Mouse (Mus musculus) forebrain, embryonic 14.5 days (tissue): ENCODE results near the gene Dnajb12. TPM values are rescaled to one million over a fixed set of nuclear protein-coding genes. Genes with fewer than 3 reads are reported as not detected.

ENCODE experiments used
- ATAC-seq: fragments of 200-750 bp; cut with Nextera tagmentation; 2 replicates; pipeline ENCODE4 v1.8.0; 2017; ENCODE audit warnings: mild to moderate bottlenecking, moderate library complexity
- DNase-seq: peaks from one replicate; pipeline ENCODE4 v3.0.0-alpha.2; 2015; ENCODE audit warnings: low spot score
- H3K27ac ChIP-seq: fragments of 300-500 bp; sonication (generic); 2 replicates; pipeline ENCODE4 v1.5.1; 2014; ENCODE audit warnings: low read depth, mild to moderate bottlenecking, control low read depth, low read length, moderate library complexity
- H3K27me3 ChIP-seq: fragments of 300-500 bp; sonication (generic); replicated peaks from 2 replicates; pipeline ENCODE4 v1.6.1; 2014; ENCODE audit warnings: low read length, control low read depth, mixed read lengths; ENCODE audit not compliant: control insufficient read depth, insufficient read depth
- H3K36me3 ChIP-seq: fragments of 300-500 bp; sonication (generic); 2 replicates; pipeline ENCODE4 v1.6.1; 2014; ENCODE audit warnings: low read length, control low read depth; ENCODE audit not compliant: control insufficient read depth, insufficient read depth
- H3K4me1 ChIP-seq: fragments of 300-500 bp; sonication (generic); 2 replicates; pipeline ENCODE4 v1.6.1; 2014; ENCODE audit warnings: antibody characterized with exemption, low read length, control low read depth; ENCODE audit not compliant: control insufficient read depth, insufficient read depth
- H3K4me2 ChIP-seq: fragments of 300-500 bp; sonication (generic); 2 replicates; pipeline ENCODE4 v1.6.1; 2014; ENCODE audit warnings: mild to moderate bottlenecking, control low read depth, low read length
- H3K4me3 ChIP-seq: fragments of 300-500 bp; sonication (generic); 2 replicates; pipeline ENCODE4 v1.5.1; 2014; ENCODE audit warnings: low read depth, low read length, control low read depth
- H3K9ac ChIP-seq: fragments of 300-500 bp; sonication (generic); 2 replicates; pipeline ENCODE4 v1.6.1; 2014; ENCODE audit warnings: mild to moderate bottlenecking, low read length, control low read depth, moderate library complexity
- H3K9me3 ChIP-seq: fragments of 300-500 bp; sonication (generic); replicated peaks from 2 replicates; pipeline ENCODE4 v1.6.1; 2016; ENCODE audit warnings: low read length, control low read depth, mixed read lengths; ENCODE audit not compliant: control insufficient read depth
- WGBS: fragments of 180-500 bp; shearing (Covaris S2); extraction: QIAGEN DNeasy Blood & Tissue Kit; methylation state at CpG from one replicate; pipeline ENCODE4 v1.1.7; 2014; 5-methylcytosine and 5-hydroxymethylcytosine counted together
- polyA plus RNA-seq: library from polyadenylated mRNA; unstranded; fragments of >200 nt; fragmentation: Nextera tagmentation; extraction: Ambion mirVana; gene quantifications from 2 replicates; pipeline ENCODE4 v1.2.1, GENCODE M21; 2014

Dnajb12 gene
- polyA plus RNA-seq, 1 experiment from 2014 or later = 18.8 TPM

GRCm38 (mm10) chr10:59945416-59945815, 66.1 kb downstream of the Dnajb12 start:
- Histone ChIP-seq H3K36me3 (0 out of 2 replicates have a peak, but pooled peaks cover 5% of the 10 kb centered on the region), H3K27ac (no peak overlapping the region), H3K4me2 (no peak overlapping the region), H3K9me3 (no peaks in the 10 kb centered on the region), H3K27me3 (no peaks in the 10 kb centered on the region), H3K4me3 (no peak overlapping the region), H3K4me1 (peaks cover 27% of the 10 kb centered on the region), H3K9ac (no peak overlapping the region)
- no peak for ATAC-seq
- 89% methylated on average over 3 of the region's 3 CpGs for WGBS
- no peak for DNase-seq

GRCm38 (mm10) chr10:59946362-59946761, 67.0 kb downstream of the Dnajb12 start:
- 91% methylated on average over 5 of the region's 5 CpGs for WGBS
- Histone ChIP-seq H3K27ac (no peak overlapping the region), H3K9me3 (no peaks in the 10 kb centered on the region), H3K4me1 (peaks cover 27% of the 10 kb centered on the region), H3K9ac (no peak overlapping the region), H3K27me3 (no peaks in the 10 kb centered on the region), H3K36me3 (0 out of 2 replicates have a peak, but pooled peaks cover 5% of the 10 kb centered on the region), H3K4me3 (no peak overlapping the region), H3K4me2 (no peak overlapping the region)
- DNase-seq (no peak), ATAC-seq (no peak)

- no peaks in the 10 kb centered on the region for H3K27me3 ChIP-seq
- H3K27ac ChIP-seq = peak overlapping the region; percentile 28; the same call in 1 of the 2 replicates
- H3K4me2 ChIP-seq = no peak overlapping the region
- no peaks in the 10 kb centered on the region for H3K9me3 ChIP-seq
- no peak overlapping the region for H3K4me3 ChIP-seq
- peaks cover 27% of the 10 kb centered on the region for H3K4me1 ChIP-seq
- 64% methylated on average over 7 of the region's 7 CpGs for WGBS
- H3K9ac ChIP-seq = no peak overlapping the region
- ATAC-seq = no peak
- DNase-seq = no peak
- 0 out of 2 replicates have a peak, but pooled peaks cover 5% of the 10 kb centered on the region for H3K36me3 ChIP-seq
These were observed 68.1 kb downstream of the Dnajb12 start for GRCm38 (mm10) chr10:59947296-59948073.

GRCm38 (mm10) chr10:59948363-59949254, 69.3 kb downstream of the Dnajb12 start:
- DNase-seq = no peak

More at GRCm38 (mm10) chr10:59948363-59949254, 69.3 kb downstream of the Dnajb12 start:
- Histone ChIP-seq H3K9me3 (no peaks in the 10 kb centered on the region), H3K4me1 (peaks cover 16% of the 10 kb centered on the region), H3K27me3 (no peaks in the 10 kb centered on the region), H3K36me3 (0 out of 2 replicates have a peak, but pooled peaks cover 5% of the 10 kb centered on the region), H3K9ac (no peak overlapping the region), H3K27ac (0 out of 2 replicates have a peak overlapping the region, but pooled peaks have one; percentile 52), H3K4me3 (peak overlapping the region; percentile 96; the same call in 1 of the 2 replicates), H3K4me2 (peak overlapping the region; percentile 76)
- no peak for ATAC-seq
- WGBS = 50% methylated on average over 6 of the region's 6 CpGs

Other genes starting within 250 kb of the Dnajb12 start
- gene Micu1, start 177.1 kb upstream of the Dnajb12 start, polyA plus RNA-seq = 69.1 and 72.0 TPM in 2 replicates
- 10.2 and 11.1 TPM in 2 replicates for gene Ddit4, start 72.3 kb downstream of the Dnajb12 start, polyA plus RNA-seq
- 45.4 and 50.2 TPM in 2 replicates for gene Ascc1, start 123.2 kb downstream of the Dnajb12 start, polyA plus RNA-seq
- gene Anapc16, start 123.6 kb downstream of the Dnajb12 start, polyA plus RNA-seq = 96.5 and 99.7 TPM in 2 replicates
- gene Spock2, start 226.7 kb downstream of the Dnajb12 start, polyA plus RNA-seq = 23.5 and 36.1 TPM in 2 replicates